Mouse (Mus musculus) cerebral cortex, adult 2 months (tissue): ENCODE measurements around the gene Slmap.

ENCODE experiments used
- WGBS: fragments of 180-500 bp; shearing (Covaris S2); methylation state at CpG from one replicate; pipeline ENCODE4 v1.1.7; 2018; 5-methylcytosine and 5-hydroxymethylcytosine counted together

Slmap gene

DNA sequence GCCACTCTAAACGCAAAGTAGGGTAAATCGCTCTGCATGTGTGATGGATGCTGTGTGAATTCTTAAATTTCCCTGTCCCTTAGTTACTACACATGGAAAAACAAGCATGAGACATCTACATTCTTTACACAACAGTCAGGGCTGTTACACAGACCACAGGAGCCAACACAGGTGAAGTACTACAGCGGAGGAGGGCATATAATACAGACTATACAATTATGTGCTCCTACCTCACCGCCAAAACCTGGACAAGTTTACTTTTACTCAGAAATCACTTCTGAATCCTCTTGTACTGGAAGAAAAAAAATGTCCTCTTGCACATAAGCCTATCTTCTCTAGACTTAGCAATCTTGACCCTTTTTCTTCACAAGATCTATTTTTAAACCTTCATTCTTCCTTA lies 66.8 kb downstream of the Slmap start:
- WGBS = 88% methylated on average over 4 of the region's 4 CpGs

DNA sequence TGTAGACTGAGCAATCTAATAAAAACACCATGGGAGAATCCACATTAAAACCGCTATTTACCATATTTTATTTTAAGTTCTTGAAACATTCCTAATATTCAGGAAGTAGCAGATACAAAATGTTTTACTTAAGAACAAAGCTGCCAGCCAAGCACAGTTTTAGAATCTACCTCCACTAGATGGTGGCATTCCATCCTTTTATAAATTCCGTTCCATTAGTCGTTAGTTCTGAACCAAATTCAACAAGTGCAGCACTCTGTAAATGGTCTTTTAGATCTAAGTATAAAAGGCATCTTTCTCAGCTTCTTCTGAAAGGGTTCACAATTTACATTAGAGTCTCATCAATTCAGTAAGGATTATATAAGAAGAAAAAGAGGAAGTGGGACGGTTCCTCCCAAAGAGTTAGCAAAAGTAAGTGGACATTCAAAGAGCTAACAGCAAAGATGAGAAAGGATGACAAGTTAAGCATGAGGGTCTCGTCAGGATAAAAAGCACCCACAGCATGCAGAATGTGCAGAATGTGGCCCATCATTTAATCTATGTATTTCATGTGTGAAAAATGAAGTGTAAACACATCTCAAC lies 68.1 kb downstream of the Slmap start:
- WGBS = 55% methylated on average over 5 of the region's 5 CpGs

DNA sequence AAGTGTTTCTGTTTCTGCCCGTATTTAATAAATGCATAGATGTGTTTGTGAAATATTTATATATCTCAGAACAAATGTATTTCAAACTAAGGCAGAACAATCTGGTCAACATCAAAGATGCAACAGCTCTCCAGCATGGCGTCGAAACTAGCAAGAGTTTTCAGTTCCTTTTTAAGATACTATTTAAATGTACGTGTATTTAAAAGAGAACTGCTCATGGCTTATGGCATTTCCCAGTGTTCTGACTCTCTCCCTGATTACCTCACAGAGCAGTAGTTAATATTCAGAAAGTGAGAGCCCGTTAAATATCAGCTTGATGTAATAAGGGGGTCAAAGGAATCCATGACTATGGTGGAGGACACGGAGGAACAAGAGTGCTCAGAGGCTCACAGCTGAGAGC lies 68.8 kb downstream of the Slmap start:
- 61% methylated on average over 6 of the region's 6 CpGs for WGBS

DNA sequence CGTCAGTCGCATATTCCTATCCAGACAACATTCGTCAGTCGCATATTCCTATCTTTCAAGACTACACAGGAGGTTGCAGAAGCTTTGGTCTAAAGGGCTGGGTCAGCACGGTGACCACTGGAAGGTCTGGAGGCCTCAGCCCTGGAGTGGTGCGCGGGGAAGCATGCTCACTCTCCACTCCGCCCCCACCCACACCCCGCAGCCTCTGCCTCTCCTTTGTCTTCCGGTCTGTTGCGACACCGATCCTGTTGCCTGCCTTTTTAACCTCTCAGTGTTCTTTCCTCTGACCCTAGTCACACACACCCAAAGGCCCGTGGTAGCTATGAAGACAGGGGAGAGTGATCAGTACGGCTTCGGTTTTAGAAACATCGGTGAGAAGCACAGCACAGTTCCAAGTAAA lies 79.9 kb downstream of the Slmap start:
- WGBS = 71% methylated on average over 16 of the region's 16 CpGs

DNA sequence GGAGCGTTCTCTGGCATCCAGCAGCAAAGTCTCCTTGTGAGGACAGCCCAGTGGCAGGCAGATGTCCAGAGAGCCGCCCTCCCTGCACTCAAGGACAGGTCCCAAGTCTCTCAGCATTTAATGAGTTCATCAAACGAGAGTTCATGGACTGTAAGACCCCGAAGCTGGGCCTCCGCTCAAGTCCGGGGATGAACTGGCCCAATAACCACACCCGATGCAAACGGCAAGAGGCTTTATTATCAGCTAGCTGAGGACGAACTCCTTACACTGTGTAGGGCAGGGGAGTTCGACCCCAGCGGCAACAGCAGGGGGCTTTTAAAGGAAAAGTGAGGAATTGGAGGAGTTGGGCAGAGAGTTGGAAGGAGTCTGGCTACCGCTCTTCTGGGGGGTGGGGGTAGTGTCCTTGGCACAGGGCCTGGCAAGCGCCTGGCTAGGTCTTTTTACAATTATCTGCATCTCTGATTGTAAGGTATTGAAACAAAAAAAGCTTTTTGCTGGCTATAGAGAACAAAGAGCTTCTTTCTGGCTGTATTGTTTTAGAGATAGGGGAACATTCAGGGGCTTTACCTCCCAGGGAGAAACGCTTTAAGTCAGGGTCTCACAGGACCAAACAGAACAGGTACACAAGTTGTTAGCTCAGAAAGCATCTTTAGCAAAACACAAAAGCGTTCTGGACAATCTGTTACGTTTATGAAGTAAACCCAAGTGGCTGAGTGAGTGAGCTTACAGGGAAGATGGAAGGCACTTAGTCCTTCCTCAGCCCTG lies 84.5 kb downstream of the Slmap start:
- 41% methylated on average over 16 of the region's 16 CpGs for WGBS

DNA sequence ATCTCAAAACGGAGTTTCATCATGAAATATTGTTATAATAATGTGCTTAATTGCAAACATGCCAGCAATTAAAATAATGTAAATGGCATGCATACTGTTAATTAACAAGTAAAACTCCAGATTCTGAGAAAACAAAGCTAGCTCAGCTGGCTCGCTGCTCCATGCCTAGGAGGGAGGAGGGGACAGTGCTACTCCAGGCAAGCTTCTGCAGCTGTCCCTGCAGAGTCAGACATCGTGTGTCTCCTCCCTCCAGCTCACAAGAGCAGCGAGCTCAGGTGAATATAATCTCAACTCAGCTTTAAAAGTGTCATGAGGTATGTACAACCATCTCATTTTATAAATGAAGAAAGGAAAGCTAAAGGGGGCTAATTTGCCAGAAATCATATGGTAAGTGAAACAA lies 86.2 kb downstream of the Slmap start:
- WGBS = 40% methylated on average over 4 of the region's 4 CpGs

DNA sequence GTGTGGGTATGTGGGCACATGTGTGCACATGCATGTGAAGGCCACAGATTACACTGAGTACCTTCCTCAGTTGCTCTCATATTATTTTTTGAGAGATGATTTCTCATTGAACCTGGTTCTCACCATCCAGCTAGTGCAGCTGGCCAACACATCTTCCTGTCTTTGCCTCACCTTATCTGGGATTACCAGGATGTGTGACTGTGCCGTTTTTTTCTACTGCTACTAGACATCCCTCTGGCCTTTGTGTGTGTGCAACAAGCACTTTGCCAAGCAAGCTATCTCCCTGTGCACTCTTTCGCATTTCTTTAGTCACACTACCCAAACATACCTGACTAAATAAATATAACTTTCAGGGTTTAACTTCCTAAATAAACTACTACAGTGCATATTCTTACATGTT lies 87.5 kb downstream of the Slmap start:
- whole genome bisulfite sequencing = 79% methylated on average over 2 of the region's 2 CpGs

DNA sequence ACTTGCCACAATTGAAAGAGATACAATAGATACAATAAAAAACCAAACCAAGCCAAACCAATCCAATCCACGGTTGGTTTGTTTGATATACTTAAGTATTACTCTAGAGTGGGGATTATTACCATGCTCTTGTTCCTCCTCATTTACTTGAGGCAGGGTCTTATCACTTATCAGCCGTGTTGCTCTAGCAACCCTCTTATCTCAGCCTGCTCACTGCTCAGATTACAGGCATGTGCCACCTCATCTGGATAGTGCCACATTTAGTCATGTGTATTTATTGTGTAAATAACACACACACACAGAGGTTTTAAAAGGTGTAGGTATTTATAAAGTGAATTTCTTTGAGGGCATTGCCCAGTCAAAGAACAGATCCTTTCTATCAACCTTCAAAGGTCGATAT lies 88.2 kb downstream of the Slmap start:
- WGBS = 95% methylated on average over 3 of the region's 3 CpGs

DNA sequence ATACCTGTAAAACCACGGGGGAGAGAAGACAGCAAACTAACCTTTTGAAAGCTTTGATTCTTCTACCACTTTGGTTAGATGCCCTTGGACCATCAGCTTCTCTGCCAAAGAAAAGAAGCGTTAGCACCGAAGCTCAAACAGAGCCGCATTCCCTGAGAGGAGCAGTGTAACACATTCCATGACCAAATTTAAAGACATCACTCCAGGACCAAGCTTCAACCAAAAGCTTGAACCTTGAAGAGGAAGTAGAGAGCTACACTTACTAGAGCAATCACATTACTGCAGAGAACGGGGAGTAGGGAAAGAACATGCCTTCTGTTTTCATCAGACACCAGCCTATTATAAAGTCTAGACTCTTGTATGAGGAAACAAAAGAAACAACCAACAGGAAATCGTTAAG lies 92.2 kb downstream of the Slmap start:
- 61% methylated on average over 6 of the region's 6 CpGs for WGBS

DNA sequence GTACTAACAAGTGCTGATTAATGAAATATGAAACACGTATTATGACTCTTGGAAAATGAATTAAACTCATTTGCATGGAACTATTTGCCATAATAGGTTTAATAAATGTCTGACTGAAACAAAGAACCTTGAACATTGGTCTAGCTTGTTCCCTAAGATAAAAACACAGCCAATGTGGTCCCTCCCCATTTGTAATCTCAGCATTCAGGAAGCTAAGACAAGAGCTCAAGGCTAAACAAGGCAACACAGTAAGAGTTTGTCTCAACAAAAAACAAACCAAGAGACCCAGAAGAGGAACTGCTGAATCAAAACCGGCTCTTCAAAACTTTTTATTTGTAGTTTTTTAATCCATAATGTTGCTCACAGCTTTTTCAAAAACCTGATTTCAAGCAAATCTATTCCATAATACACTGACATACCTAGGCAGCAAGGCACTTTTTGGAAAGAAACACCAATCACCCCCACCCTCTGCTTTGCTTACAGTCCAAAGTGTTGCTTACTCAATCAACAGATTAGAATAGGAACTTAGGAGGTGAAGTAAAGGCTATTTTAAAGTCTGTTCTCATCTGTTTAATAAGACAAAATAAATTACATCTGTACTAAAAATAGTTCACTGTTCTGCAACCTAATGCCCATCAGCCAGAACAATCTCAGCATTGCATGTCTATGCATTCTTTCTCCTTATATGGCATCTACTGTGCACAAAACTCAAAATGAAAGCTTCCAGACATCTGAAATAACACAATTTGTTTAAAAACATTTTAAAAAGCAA lies 93.5 kb downstream of the Slmap start:
- WGBS = 67% methylated on average over 2 of the region's 2 CpGs

DNA sequence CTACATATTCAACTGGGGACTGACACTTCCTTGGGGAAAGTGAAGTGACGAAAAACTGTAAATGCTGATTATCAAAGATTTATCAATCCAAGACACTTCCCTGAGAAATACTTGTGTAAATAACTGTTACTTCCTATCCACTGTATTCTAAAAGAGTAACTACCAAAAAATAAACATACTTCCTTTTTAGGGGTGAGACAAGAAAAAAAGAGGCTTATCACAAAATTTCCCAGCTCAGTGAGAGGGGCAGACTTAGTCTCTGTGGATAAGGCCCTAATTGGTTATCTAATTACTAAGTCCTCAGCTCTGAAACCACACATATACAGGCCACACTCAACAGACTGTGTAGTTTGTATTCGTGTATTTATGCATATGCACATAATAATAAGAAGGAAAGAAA lies 97.0 kb downstream of the Slmap start:
- WGBS = 72% methylated on average over 2 of the region's 2 CpGs

DNA sequence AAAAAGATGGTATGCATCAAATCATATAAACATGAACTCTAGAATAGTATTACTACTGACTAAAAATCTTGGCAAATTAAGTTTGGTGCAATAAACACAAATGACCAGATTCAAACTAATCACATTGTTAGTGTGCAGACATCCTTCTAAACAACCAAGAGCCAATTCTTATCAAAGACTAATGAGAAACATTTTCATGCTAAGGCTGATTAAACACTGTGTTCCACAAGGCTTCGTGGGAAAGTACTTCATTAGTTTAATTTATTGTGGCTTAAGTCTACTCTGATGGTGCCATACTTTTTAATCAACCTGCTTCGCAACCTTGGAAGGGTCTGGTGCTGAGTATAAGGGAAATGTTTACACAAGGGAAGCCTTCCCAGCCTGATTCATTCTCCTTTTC lies 102.4 kb downstream of the Slmap start:
- 65% methylated on average over 2 of the region's 2 CpGs for WGBS

DNA sequence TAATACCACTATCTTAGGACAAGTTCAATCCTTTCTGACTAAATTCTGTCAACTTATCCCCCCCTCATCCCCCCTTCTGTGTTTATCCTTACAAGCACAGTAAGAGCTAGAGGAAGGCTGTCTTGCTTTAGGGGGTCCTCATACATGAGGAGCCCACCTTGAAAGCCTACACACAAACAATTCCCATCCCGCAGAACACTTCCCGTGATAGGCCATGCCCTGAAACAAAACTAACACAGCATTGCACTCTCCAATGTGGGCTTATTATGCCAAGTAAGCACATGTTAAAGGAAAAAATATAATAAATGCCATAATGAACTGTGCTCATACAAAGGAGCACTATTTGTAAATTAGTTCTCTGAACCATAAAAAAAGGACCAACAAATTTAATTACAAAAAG lies 102.8 kb downstream of the Slmap start:
- WGBS = 75% methylated on average over 2 of the region's 2 CpGs

DNA sequence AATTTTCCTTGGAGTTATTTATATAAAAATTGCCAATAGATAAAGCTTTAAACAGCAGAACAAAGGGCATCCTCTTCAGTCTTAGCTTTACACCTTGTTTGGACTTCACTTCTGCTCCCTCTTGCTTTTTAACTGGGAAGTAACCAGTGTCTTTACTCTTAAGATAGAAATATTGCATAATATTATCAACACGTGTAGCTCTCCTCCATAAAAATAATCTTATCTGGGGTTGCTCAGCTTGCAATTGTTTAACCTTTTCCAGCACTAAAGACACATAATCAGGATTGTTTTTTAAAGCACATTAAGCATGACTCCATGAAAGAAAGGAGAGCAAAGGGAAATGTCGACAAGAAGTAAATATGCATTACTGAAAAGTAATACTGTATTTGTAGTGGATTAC lies 114.5 kb downstream of the Slmap start:
- 67% methylated on average over 2 of the region's 2 CpGs for WGBS

DNA sequence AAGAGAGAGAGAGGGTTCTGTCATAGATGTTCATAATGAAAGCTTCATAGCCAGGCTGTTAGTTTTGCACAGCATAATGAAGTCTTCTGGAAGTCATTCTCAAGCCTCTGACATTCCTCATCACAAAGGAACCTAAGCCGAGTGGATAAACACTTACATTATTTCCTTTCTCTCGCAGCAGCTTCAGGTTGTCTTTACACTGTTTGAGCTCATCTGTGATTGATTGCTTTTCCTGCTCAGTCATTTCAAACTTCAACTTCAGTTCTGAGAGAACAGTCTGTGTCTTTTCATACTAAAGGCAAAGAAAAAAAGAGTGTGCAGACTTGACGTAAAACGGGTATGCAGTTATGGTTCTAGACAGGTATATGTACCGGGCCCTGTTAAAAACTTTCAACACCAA lies 116.8 kb downstream of the Slmap start:
- WGBS = 80% methylated on average over 5 of the region's 5 CpGs

DNA sequence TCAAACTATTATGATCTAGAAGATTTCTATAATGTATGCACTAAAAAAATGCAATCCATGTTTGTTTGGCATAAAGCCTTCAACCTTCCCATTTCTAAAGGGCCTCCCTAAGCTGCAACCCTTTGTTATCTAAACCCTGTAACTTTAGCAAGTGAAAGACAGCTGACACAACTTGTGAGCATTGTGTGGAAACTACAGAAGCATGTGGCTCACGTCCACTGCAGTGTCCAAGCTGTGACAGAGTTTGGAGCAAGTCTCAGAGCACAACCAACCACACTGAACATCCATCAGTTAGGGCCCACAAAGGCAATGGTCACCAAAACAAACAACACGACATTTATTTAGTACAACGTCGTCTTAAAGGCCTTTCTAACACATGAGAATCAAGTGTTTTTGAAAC lies 117.6 kb downstream of the Slmap start:
- 79% methylated on average over 4 of the region's 4 CpGs for WGBS

DNA sequence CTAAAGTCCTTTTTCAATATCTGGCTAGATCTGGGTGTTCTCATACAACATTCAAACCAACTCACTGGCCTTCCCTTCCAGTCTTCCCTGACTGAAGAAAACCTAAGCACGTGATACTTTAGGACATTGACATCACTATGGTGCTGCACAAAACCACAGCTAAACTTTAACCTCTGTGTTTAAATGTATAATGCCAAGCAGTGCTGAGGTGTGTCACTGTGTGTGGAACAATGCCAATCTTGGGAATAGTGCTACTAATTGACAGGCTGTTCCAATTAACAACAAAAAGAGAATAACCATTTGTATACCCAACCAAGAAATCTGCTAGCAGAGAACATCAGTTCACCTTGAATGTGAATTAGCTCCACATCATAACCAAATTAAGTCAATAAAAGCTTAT lies 121.2 kb downstream of the Slmap start:
- 71% methylated on average over 1 of the region's 1 CpGs for WGBS

DNA sequence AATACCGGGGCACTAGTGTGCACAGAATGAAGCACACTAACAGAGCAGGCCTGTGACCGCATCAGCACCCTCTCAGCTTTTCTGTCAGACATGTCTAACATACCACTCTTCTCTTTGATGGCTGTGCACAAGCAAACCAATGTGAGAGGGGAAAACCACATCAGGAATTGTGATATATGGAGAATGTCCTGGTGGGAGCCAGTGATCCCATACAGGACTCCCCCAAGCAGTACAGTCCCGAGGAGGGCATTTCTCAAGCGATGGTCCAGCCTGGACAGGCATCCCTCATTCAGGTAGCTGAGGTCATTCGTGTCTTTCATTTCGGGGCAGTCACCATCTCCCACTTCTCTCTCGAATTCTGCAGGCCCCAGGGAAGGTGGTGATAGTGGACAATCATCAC lies 128.0 kb downstream of the Slmap start:
- WGBS = 95% methylated on average over 7 of the region's 7 CpGs

DNA sequence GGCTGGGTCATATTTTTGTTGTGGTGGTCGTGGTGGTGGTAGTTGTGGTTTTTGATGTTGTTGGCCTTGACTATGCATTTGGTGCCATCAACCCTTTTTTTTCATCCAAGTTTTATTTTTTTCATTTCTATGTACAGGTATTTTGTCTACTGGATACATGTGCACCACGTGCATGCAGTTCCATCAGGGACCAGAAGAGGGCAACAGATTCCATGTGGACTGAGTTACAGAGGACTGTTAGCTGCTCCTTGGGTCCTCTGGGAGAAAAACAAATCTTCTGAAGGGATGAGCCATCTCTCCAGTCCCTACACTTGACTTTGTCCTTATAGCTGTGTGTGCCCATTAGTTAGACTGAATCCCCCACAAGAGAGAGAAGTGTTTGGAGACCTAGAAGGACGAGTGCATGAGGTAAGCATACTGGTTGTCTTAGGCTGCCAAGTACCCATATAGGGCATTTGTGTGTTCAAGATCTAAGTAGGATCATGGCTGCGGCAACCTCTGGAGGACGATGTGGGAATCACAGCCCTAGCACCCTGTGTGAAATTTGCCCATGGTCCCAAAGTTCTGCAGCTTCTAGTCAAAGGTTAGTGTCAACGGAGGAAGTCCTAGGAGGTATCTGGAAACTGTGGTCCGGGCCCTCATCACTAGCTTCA lies 136.1 kb downstream of the Slmap start:
- WGBS = 97% methylated on average over 7 of the region's 7 CpGs

DNA sequence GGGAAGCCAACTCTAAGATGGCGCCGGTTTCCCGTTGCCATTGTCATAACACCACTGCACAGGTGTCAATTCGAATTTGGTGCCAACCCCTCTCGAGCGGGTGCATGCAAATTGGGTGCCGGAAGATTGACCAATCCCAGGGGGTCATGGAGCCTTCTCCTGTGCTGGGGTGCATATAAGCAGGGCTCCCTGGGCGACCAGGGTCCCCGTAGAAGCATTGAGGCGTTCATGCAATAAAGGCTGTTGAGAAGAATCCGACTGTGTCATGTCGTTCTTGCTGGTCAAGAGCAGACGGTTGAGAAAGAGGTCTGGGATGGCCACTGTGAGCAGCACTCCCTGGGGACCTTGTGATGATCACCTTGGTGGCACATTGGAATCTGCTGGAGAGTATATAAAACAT lies 142.9 kb downstream of the Slmap start:
- 94% methylated on average over 13 of the region's 13 CpGs for WGBS

DNA sequence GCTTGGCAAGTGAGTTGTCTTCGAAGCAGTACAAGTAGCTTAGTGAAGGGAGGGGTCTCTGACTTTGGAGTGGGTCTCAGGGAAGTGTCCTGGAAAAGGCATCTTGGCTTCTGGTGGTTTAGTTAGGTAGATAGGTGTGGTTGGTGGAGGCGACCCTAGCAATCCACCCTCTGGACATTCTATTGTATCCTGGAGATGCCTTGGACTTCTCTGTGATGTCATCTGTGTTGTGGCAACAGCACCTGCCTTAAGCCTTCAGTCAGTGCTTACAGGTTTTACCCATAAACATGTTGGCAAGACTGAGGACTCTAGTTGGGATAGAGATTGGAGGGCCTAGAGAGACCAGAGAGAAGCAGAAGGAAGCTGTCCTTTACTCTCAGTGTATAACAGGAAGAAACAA lies 145.8 kb downstream of the Slmap start:
- WGBS = 89% methylated on average over 2 of the region's 2 CpGs

DNA sequence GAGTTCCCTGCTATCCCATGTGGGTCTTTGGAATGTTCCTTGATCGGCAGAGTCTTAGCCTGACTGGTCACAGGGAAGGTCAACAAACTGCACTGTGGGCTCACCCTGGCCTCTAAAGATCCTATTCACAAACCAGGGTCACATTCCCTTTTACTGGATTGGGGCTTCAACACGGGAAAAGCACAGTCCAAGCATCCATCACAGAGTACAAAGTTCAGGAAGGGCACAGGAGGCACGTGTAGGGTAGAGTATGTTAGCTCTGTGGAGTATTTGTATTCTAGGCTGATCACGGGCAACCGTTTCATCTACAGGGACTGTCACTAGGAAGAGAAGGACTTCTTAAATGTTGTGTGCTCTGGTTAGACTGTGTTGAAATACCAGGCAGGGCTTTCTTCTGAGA lies 147.7 kb downstream of the Slmap start:
- 72% methylated on average over 5 of the region's 5 CpGs for WGBS

DNA sequence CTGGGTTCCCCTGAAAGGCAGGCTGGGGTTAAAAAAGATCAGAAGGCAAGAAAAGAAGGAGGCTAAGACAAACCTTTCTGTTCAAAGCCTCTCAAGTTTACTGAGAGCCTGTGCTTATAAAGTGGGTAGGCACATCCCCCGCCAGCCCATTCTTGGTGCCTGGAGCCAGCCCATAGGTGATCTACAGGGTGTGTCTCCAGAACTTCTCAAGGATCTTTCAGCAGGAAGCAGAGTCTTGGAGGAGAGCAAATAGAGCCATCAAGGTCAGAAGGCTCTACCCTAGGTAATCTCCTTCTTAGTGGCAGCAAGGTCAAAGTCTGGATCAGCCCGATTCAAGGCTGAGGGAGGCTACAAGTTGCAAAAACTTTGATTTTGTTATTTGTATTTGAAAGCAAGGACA lies 149.1 kb downstream of the Slmap start:
- WGBS = 87% methylated on average over 2 of the region's 2 CpGs
